Mouse (Mus musculus): Measurements from ENCODE around the gene Fzd7. TPM values are rescaled to one million over a fixed set of nuclear protein-coding genes. Genes with fewer than 3 reads are reported as not detected.

Gene Fzd7
- polyA plus RNA-seq, 1 experiment from 2014 or later = 4.4 TPM

DNA sequence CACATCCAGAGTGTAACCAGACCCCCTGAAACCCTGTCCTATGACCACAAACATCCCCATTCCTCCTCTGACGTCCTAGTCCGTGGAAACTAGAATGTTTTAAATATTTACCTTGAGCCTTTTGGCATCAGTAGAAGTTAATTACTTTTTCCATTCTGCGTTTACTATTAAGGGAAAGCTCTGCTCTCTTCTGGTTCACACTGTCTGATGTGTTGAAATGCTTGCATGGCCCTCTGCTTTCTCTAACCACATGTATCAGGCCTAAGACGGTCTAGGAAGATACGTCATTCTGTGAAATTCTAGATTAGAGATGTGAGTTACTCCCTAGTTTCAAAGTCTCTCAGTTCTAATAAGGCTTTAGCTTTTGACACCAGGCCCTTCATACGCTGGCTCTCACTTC is 45.0 kb downstream of the Fzd7 start:
- no peak overlapping the region for H3K9ac ChIP-seq
- WGBS = 94% methylated on average over 6 of the region's 6 CpGs
- no peaks in the 10 kb centered on the region for H3K27me3 ChIP-seq (ENCODE audit: control insufficient read depth, insufficient read depth, low read length)
- H3K4me2 ChIP-seq (replicated peaks) = no peak overlapping the region
- H3K27ac ChIP-seq = no peak overlapping the region
- DNase-seq (ENCODE audit: low spot score) (no peak), ATAC-seq (ENCODE audit: low FRiP score) (no peak)
- no peaks in the 10 kb centered on the region for H3K36me3 ChIP-seq (replicated peaks; ENCODE audit: control insufficient read depth, insufficient read depth)
- no peaks in the 10 kb centered on the region for H3K9me3 ChIP-seq (ENCODE audit: control insufficient read depth, low read length)
- no peak overlapping the region for H3K4me3 ChIP-seq (replicated peaks; ENCODE audit: low read length)
- 0 out of 2 replicates have a peak, but pooled peaks cover 7% of the 10 kb centered on the region for H3K4me1 ChIP-seq (replicated peaks; ENCODE audit: control insufficient read depth, insufficient read depth, low read length)

DNA sequence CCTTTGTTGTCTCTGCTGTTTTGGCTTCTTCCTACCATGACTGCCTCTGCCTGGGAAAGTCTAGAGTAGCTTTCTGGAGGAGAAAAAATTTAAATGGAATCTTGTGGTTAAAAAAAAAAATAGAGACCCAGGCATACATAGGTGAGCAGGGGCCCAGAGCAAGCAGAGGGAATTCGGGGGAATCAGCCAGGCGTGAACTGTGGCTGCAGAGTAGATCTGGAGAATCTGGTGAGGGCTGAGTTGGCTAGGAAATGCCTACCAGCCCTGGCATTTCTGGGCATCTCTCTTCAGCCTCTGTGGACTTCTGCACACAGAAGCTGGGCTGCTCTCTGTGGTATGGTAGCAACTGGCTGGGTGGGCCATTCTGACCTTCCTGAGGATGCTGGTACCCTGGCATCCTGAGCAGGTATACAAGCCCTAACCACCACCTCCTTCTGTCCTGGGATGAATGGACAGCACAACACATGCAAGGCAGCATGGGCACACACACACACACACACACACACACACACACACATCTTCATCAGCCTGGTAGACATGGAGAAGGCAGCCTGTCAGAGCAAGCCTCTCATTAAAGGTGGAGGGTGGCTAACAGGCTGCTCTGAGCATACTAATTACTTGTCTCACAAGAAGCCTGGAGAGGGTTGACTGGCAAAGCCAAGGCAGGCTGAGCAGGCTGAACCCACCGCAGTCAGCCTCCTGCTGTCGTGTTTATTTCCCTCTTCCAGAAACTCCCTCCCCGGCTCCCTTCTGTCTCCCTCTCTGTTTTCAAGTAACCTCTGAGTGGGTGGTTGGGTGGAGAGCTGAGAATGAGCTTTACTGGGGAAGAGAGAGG is 53.0 kb downstream of the Fzd7 start:
- DNase-seq (ENCODE audit: low spot score) = peak; percentile 34
- ATAC-seq (ENCODE audit: low FRiP score) = peak; percentile 86
- H3K4me1 ChIP-seq (replicated peaks; ENCODE audit: control insufficient read depth, insufficient read depth, low read length) = peaks cover 8% of the 10 kb centered on the region; the same call in 1 of the 2 replicates
- no peak overlapping the region for H3K9ac ChIP-seq
- no peaks in the 10 kb centered on the region for H3K27me3 ChIP-seq (ENCODE audit: control insufficient read depth, insufficient read depth, low read length)
- peak overlapping the region; percentile 66 for H3K27ac ChIP-seq
- WGBS = 17% methylated on average over 5 of the region's 5 CpGs
- H3K9me3 ChIP-seq (ENCODE audit: control insufficient read depth, low read length) = no peaks in the 10 kb centered on the region
- H3K4me3 ChIP-seq (replicated peaks; ENCODE audit: low read length) = no peak overlapping the region
- H3K4me2 ChIP-seq (replicated peaks) = no peak overlapping the region
- no peaks in the 10 kb centered on the region for H3K36me3 ChIP-seq (replicated peaks; ENCODE audit: control insufficient read depth, insufficient read depth)

Other genes with a start within 250 kb of the Fzd7 start
- 21.7 and 22.6 TPM in 2 replicates for gene Als2, start 245.2 kb upstream of the Fzd7 start, polyA plus RNA-seq (2014; fragmentation: Nextera tagmentation; extraction: Ambion mirVana)
- 0.82 and 0.88 TPM in 2 replicates for gene Cdk15, start 225.5 kb upstream of the Fzd7 start, polyA plus RNA-seq (2014; fragmentation: Nextera tagmentation; extraction: Ambion mirVana)
- gene Gm973, start 33.8 kb downstream of the Fzd7 start, polyA plus RNA-seq (2014; fragmentation: Nextera tagmentation; extraction: Ambion mirVana) = 7.1 and 10.6 TPM in 2 replicates
- gene Sumo1, start 188.4 kb downstream of the Fzd7 start, polyA plus RNA-seq (2014; fragmentation: Nextera tagmentation; extraction: Ambion mirVana) = 340 and 359 TPM in 2 replicates
- 127 and 138 TPM in 2 replicates for gene Nop58, start 202.5 kb downstream of the Fzd7 start, polyA plus RNA-seq (2014; fragmentation: Nextera tagmentation; extraction: Ambion mirVana)

Data from hindbrain, embryonic 14.5 days (tissue).